Mouse (Mus musculus): ENCODE measurements around the gene Akap7. TPM values are rescaled to one million over a fixed set of nuclear protein-coding genes. Genes with fewer than 3 reads are reported as not detected.

Akap7 gene
- polyA plus RNA-seq, 1 experiment = 12.2 TPM

DNA sequence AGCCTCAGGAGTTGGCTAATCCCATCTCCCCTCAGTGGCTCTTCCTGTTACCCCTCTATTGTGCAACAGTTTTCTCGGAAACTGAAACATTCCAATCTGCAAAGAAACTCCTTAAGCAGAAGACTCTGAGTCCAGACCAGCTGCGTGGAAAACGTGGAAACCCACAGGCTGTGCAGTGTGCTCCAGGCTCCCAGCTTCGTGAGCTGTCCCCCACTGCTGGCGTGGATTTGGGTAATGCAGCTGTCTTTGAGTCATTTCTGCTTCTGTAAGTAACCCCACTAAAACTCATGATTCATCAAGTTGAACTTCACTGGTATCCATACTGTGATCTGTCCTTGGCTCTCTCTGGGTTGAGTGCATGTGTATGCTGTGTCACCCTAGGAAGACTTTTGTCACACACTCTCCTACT, 179.2 kb downstream of the Akap7 start:
- Histone ChIP-seq H3K4me1 (ENCODE audit: control insufficient read depth, insufficient read depth, low read length) (peaks cover 3% of the 10 kb centered on the region; the same call in 1 of the 2 replicates), H3K4me3 (replicated peaks; ENCODE audit: extremely low read depth, low read depth, low read length) (peak overlapping the region; percentile 41)
- TF ChIP-seq POLR2A (IDR thresholded peaks at IDR 0.05; ENCODE audit: borderline replicate concordance, extremely low read depth, low read depth, low read length) = peak; percentile 29; the same call in 1 of the 2 replicates
- no peak for TF ChIP-seq CTCF (IDR thresholded peaks at IDR 0.05; ENCODE audit: insufficient read depth, low read length)
- DNase-seq = peak; percentile 47
- 41% methylated on average over 5 of the region's 5 CpGs for WGBS

DNA sequence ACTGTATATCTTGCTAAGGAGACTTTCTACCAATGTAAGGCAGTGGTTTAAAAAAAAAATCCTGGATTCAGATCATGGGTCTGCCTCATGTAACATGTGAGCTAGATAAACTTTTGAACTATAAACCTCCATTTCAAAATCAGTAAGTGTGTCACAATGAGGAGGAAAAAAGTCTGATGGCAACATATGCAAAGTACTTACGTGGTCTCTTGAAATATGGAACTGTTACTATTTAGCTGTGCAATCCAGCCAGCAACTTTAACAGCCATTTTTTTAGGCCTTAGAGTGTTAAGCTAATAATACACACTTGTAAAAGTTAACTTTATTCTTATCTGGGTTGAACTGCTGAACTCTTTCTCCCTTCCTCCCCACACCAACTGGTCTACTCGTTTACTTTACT, 181.6 kb downstream of the Akap7 start:
- DNase-seq = no peak
- H3K4me3 ChIP-seq (replicated peaks; ENCODE audit: extremely low read depth, low read depth, low read length) = no peak overlapping the region
- TF ChIP-seq CTCF (IDR thresholded peaks at IDR 0.05; ENCODE audit: insufficient read depth, low read length) (no peak), POLR2A (IDR thresholded peaks at IDR 0.05; ENCODE audit: borderline replicate concordance, extremely low read depth, low read depth, low read length) (no peak)
- WGBS = 45% methylated on average over 2 of the region's 2 CpGs
- H3K4me1 ChIP-seq (ENCODE audit: control insufficient read depth, insufficient read depth, low read length) = peaks cover 3% of the 10 kb centered on the region; the same call in 1 of the 2 replicates

DNA sequence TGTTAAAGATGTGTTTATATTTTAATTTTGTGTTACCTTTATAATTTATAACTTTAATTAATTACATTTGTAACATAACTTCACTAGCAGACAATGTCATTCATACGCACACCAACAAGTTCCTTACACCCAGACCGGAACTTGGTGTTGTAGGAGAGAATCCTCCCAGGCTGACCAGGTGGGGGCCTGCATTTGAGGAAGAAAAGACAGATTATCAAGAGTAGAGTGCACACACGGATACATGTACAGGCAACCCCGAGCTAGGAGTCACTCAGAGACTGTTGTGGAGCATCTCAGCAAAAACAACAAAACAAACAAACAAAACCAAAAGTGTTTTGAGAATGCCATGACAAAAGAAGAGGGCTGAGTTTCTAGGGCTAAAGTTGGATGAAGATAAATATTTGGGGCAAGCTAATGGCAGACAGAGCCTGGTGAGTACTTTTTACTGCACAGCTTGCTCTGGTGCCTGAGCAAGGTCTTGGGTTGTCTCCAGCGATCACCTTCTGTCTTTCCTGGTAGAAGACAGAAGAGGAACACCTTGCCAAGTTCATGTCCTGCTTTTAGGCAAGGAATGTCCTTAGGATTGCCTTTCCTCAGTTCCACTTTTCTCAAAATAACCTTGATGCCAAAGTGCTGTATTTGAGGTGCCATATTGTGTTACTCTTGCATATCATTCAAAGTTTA, 186.7 kb downstream of the Akap7 start:
- Histone ChIP-seq H3K4me1 (ENCODE audit: control insufficient read depth, insufficient read depth, low read length) (peaks cover 4% of the 10 kb centered on the region), H3K4me3 (replicated peaks; ENCODE audit: extremely low read depth, low read depth, low read length) (no peak overlapping the region)
- 86% methylated on average over 5 of the region's 5 CpGs for WGBS
- TF ChIP-seq CTCF (IDR thresholded peaks at IDR 0.05; ENCODE audit: insufficient read depth, low read length) (no peak), POLR2A (IDR thresholded peaks at IDR 0.05; ENCODE audit: borderline replicate concordance, extremely low read depth, low read depth, low read length) (no peak)
- no peak for DNase-seq

Other genes with a start within 250 kb of the Akap7 start
- 85.4 and 132 TPM in 2 replicates for gene Epb41l2, start 51.9 kb upstream of the Akap7 start, polyA plus RNA-seq (2012; rRNA removed)
- gene Smlr1, start 228.4 kb upstream of the Akap7 start, polyA plus RNA-seq (2012; rRNA removed) = not detected in 2 replicates

All from lung, adult 2 months (tissue).